Mouse (Mus musculus): ENCODE measurements around the gene Nek5. TPM values are rescaled to one million over a fixed set of nuclear protein-coding genes. Genes with fewer than 3 reads are reported as not detected.
"Not testable (repeated sequence)": the region's sequence is repeated elsewhere in the genome, so short reads cannot be mapped to it uniquely, and the experiment has no call there.

The Nek5 gene
- not detected for total RNA-seq (2021)
- long read RNA-seq, experiment 1, result 0 reads
- long read RNA-seq, experiment 2, result 0 reads

GRCm38 (mm10) chr8:22124220-22125152 is at the start of gene Nek5:
TSS of gene Nek5 (minus strand) at chr8:22125053.
- intact Hi-C loops (cut with DNase I; ENCODE audit: low total_unique reads), result no loop called here
- peak; percentile 4 for DNase-seq

- intact Hi-C loops (cut with DNase I; ENCODE audit: low total_unique reads), result no loop called here
These were observed 44.3 kb upstream of the Nek5 start for GRCm38 (mm10) chr8:22169167-22169566.

GRCm38 (mm10) chr8:22166080-22166603 is 41.3 kb upstream of the Nek5 start, which contains the start of gene Nek3:
TSS of gene Nek3 (minus strand) at chr8:22166435.
- intact Hi-C loops (cut with DNase I; ENCODE audit: low total_unique reads), result no loop called here
- DNase-seq, result peak; percentile 91

More at GRCm38 (mm10) chr8:22169167-22169566, 44.3 kb upstream of the Nek5 start:
- no peak for DNase-seq

- no peak for DNase-seq
- intact Hi-C loops (cut with DNase I; ENCODE audit: low total_unique reads), result no loop called here
These were observed 40.6 kb upstream of the Nek5 start for GRCm38 (mm10) chr8:22165251-22166079.

- intact Hi-C loops (cut with DNase I; ENCODE audit: low total_unique reads), result no loop called here
- DNase-seq, result no peak
These were observed 39.6 kb upstream of the Nek5 start for GRCm38 (mm10) chr8:22164431-22164830.

- intact Hi-C loops (cut with DNase I; ENCODE audit: low total_unique reads), result no loop called here
- DNase-seq, result no peak
These were observed 37.4 kb upstream of the Nek5 start for GRCm38 (mm10) chr8:22162206-22162605.

- intact Hi-C loops (cut with DNase I; ENCODE audit: low total_unique reads), result no loop called here
- no peak for DNase-seq
These were observed 25.5 kb upstream of the Nek5 start for GRCm38 (mm10) chr8:22150345-22150663.

- intact Hi-C loops (cut with DNase I; ENCODE audit: low total_unique reads), result no loop called here
These were observed 24.9 kb upstream of the Nek5 start for GRCm38 (mm10) chr8:22149643-22150344.

GRCm38 (mm10) chr8:22148367-22148740 is 23.5 kb upstream of the Nek5 start:
- intact Hi-C loops (cut with DNase I; ENCODE audit: low total_unique reads), result no loop called here
- DNase-seq, result no peak

More at GRCm38 (mm10) chr8:22149643-22150344, 24.9 kb upstream of the Nek5 start:
- DNase-seq, result no peak

- intact Hi-C loops (cut with DNase I; ENCODE audit: low total_unique reads), result no loop called here
These were observed 23.0 kb upstream of the Nek5 start for GRCm38 (mm10) chr8:22147706-22148366.

GRCm38 (mm10) chr8:22145831-22146230 is 21.0 kb upstream of the Nek5 start:
- intact Hi-C loops (cut with DNase I; ENCODE audit: low total_unique reads), result no loop called here
- no peak for DNase-seq

More at GRCm38 (mm10) chr8:22147706-22148366, 23.0 kb upstream of the Nek5 start:
- no peak for DNase-seq

GRCm38 (mm10) chr8:22143764-22144491 is 19.1 kb upstream of the Nek5 start:
- intact Hi-C loops (cut with DNase I; ENCODE audit: low total_unique reads), result no loop called here
- no peak for DNase-seq

- intact Hi-C loops (cut with DNase I; ENCODE audit: low total_unique reads), result no loop called here
- DNase-seq, result no peak
These were observed 17.7 kb upstream of the Nek5 start for GRCm38 (mm10) chr8:22142592-22142991.

GRCm38 (mm10) chr8:22141836-22142385 is 17.1 kb upstream of the Nek5 start:
- no peak for DNase-seq

GRCm38 (mm10) chr8:22136462-22136861 is 11.6 kb upstream of the Nek5 start:
- DNase-seq; intact Hi-C loops (cut with DNase I; ENCODE audit: low total_unique reads): not testable (repeated sequence)

More at GRCm38 (mm10) chr8:22141836-22142385, 17.1 kb upstream of the Nek5 start:
- intact Hi-C loops (cut with DNase I; ENCODE audit: low total_unique reads), result no loop called here

- DNase-seq, result no peak
- intact Hi-C loops (cut with DNase I; ENCODE audit: low total_unique reads), result no loop called here
These were observed 9.9 kb upstream of the Nek5 start for GRCm38 (mm10) chr8:22134750-22135135.

GRCm38 (mm10) chr8:22134078-22134749 is 9.4 kb upstream of the Nek5 start:
- no peak for DNase-seq
- intact Hi-C loops (cut with DNase I; ENCODE audit: low total_unique reads), result no loop called here

Data from gastrocnemius, postnatal 14 days (tissue).